Mouse (Mus musculus): ENCODE data around the gene Trpc4ap.

- TF ChIP-seq CTCF (IDR thresholded peaks at IDR 0.05; ENCODE audit: low read depth) (no peak), EP300 (IDR thresholded peaks at IDR 0.05; ENCODE audit: low read depth) (no peak)
These were observed 42.9 kb upstream of the Trpc4ap start for GRCm38 (mm10) chr2:155735080-155735479.
